Mouse (Mus musculus): Measurements from ENCODE around the gene Rad51b.

Gene Rad51b

DNA sequence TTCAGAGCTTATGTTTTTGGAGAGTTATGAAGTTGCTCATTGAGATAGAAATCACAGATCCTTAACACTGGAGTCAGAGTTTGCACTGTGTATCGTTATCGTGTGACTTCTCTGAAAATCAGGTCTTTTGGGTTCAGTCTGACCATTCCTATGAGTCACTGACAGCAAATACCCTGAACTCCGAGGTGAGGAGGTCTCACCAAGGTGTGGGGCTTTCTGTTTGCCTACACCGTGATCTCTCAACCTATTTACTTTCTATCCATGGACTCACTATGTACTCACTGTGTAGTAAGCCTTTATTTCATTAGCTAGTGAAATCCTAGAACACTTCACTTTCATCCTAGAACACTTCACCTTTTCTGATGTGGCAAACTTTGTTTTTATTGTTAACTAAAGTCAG lies 34.6 kb downstream of the Rad51b start:
- no peak for DNase-seq

DNA sequence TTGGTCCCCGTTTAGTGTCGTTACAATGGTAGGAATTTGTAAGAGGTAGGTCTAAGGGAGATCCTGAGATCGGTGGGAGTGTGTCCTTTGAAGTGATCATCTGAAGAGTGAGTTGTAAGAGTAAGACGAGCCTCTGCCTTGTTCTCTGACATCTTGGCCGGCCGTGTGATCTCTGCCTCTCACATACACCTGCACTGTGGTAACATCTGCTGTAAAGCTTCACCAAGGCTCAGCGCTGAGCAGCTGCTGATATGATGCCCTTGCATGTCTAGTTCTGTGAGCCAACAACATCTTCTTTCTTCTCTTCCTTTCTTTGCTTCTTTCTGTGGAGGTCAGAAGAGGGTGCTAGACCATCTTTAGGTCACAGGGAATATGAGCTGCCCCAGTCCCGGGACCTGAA lies 41.7 kb downstream of the Rad51b start:
- DNase-seq = no peak

DNA sequence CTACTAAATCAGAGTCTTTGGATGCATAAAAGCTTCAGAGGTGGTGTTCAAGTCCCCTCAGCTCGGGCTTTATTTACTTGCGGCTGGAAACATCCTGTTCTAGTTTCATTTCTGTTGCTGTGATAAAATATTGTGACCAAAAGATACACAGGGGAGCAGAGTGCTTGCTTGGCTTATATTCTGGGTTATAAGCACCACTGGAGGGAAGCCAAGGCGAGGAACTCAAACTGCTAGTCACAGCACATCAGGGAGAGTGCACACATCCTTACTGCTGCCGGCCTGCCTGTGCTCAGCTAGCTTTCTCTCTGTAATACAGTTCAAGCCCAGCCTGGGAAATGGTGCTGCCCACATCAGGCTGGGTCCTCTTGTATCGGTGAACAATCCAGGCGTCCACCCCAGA lies 43.4 kb downstream of the Rad51b start:
- no peak for DNase-seq

GRCm38 (mm10) chr12:79341291-79341845 lies 44.3 kb downstream of the Rad51b start:
- no peak for DNase-seq

DNA sequence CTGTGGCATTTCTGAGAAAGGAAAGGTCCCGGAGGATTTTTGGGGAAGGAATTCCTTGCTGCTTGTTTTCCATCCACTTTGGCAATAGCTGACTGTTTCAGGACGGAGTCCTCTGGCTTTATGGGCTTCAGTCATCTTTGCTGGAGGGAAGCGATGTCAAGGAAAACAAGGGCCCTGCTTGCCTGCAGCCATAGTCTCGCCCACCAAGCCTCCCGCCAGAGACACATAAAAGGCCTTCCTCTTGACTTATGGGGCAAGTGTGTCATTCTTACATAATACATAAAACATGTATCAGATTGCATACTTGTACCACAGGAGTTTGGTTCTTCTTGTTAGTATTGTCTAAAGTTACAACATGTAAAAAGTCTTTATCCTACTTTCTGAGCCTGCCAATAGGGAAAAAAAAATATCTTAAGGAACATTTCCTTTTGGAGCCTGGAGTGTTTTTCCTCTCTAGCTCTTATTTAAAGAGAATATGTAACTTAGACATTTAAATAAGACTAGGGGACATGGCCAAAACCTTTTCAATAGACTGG lies 49.2 kb downstream of the Rad51b start:
- no peak for DNase-seq

GRCm38 (mm10) chr12:79347643-79348042 lies 50.6 kb downstream of the Rad51b start:
- peak; percentile 80 to 88 for DNase-seq

DNA sequence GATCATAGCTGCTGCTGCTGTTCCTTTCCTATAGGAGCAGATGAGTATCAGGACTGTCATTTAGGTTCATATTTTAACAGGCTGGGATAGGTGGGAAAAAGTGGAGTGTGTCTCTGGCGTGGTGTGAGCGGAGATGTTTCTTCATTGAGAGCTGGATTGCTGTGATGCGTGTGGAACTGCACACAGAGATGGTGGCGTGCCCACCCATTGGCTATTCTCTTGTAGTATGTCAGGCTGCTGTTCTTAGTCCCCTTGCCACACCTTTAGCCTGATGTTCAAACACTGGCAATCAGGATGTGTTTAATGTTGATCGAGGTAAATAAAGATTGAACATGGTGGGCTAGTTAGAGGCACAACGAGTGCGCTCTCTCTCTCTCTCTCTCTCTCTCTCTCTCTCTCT lies 54.4 kb downstream of the Rad51b start:
- DNase-seq = no peak

DNA sequence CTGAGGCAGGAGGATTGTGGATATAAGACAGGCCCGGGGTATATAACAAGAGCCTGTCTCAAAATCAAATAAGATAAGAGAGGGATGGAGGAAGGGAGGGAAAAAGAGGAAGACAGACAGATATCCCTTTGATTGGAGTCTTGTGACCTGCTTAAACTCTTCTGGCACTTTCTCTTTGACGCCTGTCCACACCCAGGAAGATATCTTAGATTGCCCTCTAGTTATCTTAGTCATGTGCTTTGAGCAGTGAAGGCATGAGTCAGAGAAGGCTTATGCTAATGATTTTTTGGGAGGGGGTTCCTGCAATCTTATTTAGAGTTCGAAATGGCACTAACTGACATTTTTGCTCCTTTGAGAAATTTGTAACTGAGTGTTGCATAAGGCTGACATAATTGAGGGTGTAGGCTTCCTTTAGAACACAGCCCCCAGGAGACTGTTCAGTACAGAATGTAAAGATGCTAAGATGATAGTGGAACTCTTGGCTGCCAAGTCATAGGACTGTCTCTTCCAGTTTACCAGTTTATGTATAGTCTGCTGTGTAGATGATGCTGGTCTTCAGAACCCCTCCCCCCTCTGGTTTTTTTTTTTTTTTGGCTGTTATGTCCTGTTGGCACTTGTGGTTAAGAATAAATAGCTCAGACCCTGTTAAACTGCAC lies 55.1 kb downstream of the Rad51b start:
- DNase-seq = no peak

GRCm38 (mm10) chr12:79352742-79353114 lies 55.6 kb downstream of the Rad51b start:
- DNase-seq = no peak

DNA sequence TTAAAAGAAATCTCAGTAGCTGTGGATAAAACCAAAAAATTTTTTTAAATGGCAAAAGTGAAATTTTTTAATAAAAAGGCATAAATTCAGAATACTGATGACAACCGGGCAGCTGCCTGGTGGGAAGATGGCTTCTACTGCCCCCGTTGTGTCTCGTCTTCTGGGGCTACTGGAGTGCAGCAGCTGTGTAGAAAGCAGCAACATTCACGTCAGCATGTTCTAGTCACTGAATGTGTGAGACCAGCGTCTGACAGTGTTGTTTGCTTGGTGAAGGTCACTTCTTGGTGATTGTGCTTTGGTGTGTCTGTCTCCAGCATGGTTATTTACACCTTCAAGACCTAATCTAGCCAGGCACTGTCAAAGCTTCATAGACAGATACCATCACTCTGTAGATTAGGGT lies 56.3 kb downstream of the Rad51b start:
- no peak for DNase-seq

DNA sequence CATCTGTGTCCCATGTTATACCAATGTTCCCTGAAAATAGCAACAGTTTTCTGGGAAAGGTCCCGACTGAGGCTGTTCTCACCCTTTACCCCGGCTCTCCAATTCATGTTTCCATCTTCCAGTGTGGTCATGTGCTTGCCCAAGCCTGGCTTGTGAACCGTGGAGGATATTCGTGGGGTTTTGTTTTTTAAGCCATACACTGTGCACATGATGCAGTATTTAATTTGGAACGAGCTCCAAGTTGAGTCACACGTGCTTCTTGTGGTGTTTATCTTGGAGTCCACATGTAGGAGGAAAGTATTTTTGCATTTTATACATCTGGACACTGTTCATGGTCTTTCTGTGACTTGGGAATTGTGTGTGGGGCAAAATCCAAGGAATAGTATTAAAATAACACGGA lies 57.5 kb downstream of the Rad51b start:
- no peak for DNase-seq

DNA sequence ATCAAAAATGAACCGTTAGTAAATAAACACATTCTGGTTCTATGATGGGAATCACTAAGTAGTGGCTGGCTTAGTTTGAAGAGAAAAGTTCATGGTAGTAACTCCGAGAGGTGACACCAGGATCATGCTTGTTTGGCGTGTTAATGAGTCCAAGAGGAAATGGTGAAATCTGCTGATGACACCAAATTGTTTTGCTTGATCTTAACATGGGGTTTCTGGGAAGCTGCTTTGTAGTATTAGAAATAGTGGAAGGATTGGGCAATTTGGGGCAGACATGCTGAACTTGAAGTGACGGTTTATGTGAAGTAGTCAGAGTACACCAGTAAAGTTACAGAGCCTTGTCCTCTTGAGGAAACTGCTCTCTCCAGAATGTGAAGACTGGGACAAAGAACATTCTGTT lies 59.1 kb downstream of the Rad51b start:
- no peak for DNase-seq

GRCm38 (mm10) chr12:79357631-79358030 lies 60.5 kb downstream of the Rad51b start:
- DNase-seq = no peak

DNA sequence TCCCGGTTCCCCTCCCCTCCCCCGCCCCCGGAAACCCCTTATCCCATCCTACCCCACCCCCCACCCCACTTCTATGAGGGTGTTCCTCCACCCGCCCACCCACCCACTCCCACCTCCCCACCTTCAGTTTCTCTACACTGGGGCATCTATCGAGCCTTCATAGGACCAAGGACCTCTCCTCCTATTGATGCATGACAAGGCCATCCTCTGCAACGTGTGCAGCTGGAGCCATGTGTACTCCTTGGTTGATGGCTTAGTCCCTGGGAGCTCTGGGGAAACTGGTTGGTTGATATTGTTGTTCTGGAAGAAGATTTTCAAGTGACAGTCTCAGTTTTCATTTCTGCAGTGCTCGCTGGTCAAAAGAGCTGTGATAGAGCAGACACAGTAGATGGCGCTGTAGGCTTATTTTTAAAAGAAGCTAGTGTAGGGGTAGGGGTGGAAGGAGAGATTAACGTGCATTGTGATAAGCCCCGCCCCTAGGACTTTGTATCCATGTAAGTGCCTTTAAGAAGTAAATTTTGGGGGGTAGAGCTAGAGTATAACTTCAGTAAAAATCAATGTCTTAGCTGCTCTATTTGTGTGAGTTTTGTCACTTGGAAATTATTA lies 61.6 kb downstream of the Rad51b start:
- DNase-seq = peak; percentile 80 to 88

- peak; percentile 24 to 26 for DNase-seq
These were observed 62.3 kb downstream of the Rad51b start for GRCm38 (mm10) chr12:79359404-79359803.

GRCm38 (mm10) chr12:79362219-79362618 lies 65.1 kb downstream of the Rad51b start:
- DNase-seq = peak; percentile 56 to 62

DNA sequence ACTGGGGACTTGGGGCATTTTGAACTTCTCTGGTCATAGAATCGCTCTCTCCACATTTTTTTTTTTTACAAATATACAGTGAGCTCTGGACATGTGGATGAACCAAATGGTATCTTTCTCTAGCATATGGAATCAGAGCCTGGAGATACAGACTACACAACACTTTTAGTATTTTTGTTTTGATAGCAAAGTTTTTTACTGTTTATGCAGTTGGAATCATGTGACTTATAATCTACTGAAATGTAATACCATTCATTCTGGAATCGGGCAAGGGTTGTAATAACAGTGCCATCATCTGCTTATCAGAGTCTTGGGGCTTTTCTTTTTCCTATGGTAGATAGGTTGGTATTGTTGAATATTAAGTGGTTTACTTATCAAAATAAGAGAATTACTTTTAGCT lies 67.2 kb downstream of the Rad51b start:
- no peak for DNase-seq

GRCm38 (mm10) chr12:79368818-79369217 lies 71.7 kb downstream of the Rad51b start:
- DNase-seq = no peak

DNA sequence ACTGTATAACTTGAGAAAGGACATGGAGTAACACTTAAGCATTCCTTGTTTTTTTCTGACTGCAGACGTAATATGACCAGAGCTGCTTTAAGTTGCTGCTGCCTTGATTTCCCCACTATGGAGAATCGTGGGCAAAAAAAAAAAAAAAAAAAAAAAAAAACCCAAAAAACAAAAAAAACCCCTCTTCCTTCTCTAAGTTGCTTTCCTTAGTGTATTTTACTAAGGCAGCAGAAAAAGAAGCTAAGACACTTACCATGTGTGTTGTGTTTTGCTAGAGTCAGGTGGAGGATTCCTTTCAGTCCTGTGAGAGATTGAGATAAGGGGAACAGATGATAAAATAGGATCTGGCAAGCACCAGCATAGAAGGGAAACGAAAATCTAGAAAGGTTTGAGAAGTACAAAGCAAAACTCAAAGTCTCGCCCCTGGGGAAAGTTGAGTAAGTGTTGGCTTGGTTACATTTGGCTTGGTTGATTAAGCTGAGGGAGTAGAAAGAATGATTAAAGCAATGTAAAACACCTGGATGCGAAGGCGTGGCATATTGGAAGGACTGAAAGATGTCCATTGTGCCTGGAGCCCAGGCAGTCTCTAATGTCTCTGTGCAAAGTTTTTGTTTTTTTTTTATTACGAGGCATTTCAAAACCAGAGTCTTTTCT lies 72.6 kb downstream of the Rad51b start:
- DNase-seq = no peak

- no peak for DNase-seq
These were observed 75.6 kb downstream of the Rad51b start for GRCm38 (mm10) chr12:79372697-79373096.

GRCm38 (mm10) chr12:79377378-79377777 lies 80.3 kb downstream of the Rad51b start:
- no peak for DNase-seq

- DNase-seq = no peak
These were observed 80.8 kb downstream of the Rad51b start for GRCm38 (mm10) chr12:79377861-79378260.

GRCm38 (mm10) chr12:79380190-79380589 lies 83.1 kb downstream of the Rad51b start:
- DNase-seq = no peak

DNA sequence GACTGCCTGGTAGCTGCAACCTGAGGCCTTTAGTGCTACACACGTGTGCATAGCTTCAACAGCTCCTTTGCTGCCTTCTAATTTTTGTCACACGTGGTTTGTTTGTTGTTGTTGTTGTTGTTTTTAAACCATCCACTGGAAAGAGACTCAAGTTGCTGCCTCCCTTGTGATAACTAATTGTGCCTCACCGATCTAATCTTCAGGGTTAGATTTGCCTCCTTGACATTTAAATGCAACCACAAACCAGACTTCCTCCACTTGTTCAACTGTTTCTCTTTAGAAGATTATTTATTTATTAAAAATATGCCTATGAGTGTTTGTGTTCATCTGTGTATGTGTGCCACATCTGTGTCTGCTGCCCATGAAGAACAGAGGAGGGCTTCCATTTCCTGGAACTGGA lies 84.4 kb downstream of the Rad51b start:
- no peak for DNase-seq
